Mouse (Mus musculus): Measurements from ENCODE around the gene Adipoq. TPM values are rescaled to one million over a fixed set of nuclear protein-coding genes. Genes with fewer than 3 reads are reported as not detected.
"Not testable (repeated sequence)": the region's sequence is repeated elsewhere in the genome, so short reads cannot be mapped to it uniquely, and the experiment has no call there.

Gene Adipoq
- total RNA-seq (2021): not detected

DNA sequence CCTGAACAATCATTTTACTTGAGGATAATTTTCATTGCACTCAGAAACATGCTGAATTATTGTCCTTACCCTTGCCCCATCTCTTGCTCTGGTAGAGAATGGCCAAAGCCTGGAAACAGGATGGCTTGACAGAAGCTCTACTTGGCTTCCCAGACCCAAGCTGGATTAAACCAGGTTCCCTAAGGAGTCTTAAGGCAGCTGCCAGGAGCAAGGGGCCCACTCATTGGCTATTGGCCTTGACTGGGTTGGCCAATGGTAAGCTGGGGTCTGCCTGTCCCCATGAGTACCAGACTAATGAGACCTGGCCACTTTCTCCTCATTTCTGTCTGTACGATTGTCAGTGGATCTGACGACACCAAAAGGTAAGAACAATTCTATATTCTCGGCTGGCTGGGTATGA is at the start of gene Adipoq:
Gene Adipoq (plus strand): TSS at position 257 of the 400 bp plus-strand sequence.
- intact Hi-C loops (cut with DNase I): no loop called here
- no peak for DNase-seq (ENCODE audit: extremely low spot score in 1 of 2, low spot score in 2 of 2)

DNA sequence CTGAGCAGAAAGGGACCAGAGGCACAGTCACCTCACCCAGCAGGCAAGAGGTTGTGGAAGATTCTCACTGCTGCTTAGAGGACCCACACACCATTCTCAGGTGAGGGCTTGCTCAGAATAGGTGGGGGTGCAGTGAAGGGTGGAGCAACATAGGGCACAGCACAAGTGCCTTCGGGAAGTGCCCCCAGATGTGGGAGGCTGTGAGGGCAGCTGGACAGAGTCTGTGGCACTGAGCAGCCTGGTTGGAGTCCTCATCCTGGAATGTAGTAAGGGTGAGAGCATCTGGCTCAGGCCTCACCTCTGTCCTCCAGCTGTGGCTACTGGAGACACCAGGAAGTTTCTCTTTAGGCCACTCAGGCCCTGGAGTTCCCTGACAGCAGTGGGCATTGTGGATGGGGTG is 49.5 kb upstream of the Adipoq start:
- intact Hi-C loops (cut with DNase I); DNase-seq (ENCODE audit: extremely low spot score in 1 of 2, low spot score in 2 of 2): not testable (repeated sequence)

DNA sequence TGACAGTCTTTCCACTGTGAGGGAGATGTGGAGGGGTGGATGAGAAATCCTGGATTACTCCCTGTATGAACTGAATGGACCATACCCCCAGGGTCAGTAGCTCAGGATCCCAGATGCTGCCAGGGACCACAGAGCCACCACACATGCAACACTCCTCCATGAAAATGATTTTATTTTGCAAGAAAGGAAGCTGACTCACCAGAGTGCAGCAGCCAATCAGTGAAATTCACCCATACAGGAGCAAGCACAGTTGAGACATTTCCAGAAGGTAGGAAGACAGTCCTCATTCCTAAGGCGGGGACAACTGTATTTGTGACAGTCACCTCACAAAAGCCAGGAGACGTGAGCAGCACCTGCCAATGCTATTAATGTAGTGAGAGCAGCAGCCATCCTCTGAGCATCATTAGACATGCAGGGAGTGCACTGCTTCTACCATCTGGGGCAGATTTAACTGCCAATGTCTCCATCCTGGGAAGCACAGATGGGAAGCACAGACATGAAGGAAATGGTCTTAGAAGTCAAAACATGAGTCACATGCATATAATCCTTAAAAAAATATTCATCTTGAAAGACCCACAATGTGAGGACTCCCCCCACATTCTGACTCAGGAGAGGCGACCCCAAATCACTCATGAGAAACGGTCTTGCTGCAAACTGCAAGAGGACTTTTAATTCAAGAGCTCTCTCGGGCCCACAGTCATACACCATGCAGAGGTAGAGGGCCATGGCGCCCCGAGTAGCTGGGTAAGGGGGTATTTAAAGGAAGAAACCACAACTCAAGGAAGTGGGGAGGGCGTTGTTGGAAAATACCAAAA is 48.8 kb upstream of the Adipoq start:
- peak in 1 of 2 experiments; percentile 36 for DNase-seq (ENCODE audit: extremely low spot score in 1 of 2, low spot score in 2 of 2)
- intact Hi-C loops (cut with DNase I): not testable (repeated sequence)

DNA sequence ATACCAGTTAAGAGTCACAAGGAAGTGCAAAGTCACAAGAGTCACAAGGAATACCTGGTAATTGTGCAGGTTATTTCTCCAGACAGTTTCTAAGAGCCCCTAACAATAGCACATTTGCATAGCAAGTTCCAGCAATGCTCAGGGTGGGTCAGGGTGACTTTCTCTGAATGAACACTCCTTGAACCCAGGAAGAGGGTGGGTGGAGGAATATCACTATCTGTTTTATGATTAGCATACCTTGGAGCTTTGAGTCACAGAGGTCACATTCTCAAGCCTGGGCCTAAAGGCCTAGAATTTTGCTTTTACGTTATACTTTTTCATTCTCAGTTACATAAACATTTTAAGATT is 48.3 kb upstream of the Adipoq start:
- intact Hi-C loops (cut with DNase I); DNase-seq (ENCODE audit: extremely low spot score in 1 of 2, low spot score in 2 of 2): not testable (repeated sequence)

DNA sequence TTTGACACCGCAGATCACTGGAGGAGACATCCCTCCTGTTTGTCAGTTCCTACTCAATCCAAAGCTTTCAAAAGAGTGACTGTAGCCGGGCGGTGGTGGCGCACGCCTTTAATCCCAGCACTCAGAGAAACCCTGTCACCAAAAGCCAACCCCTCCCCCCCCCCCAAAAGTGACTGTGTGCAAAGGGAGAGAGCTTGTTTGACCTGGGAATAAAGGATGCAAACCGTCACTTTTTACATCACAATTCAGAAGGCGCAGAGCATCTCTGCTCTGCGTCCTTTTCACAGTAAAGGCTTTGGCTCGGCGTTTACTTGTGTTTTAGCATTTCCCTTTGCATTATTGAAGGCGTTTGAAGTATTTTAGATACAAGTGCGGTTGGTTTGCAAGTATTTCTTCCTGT is 46.7 kb upstream of the Adipoq start:
- DNase-seq (ENCODE audit: extremely low spot score in 1 of 2, low spot score in 2 of 2): no peak
- intact Hi-C loops (cut with DNase I): no loop called here

DNA sequence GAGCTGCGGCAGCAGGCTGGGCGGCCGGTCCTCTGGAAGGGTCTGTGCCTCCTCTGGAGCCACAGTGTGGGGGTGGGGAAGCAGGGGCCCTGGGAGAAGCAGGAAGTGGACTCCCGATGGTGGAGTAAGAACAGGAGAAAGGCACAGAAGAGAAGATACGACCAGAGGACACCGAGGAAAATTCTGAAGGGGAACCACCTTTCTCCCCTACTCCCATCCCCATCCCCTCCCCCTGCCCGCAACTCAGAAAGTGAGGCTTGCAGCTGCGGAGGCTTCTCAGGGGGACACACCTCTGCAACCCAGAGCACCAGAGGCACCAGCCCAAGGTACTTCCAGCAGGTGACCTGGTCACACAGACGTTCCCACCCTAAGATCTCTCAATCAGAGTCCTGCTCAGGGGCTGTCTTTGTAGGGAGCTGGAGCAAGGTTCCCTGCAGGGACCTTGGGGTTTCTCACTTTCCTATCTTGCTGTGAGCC is 46.2 kb upstream of the Adipoq start:
- intact Hi-C loops (cut with DNase I): no loop called here
- DNase-seq (ENCODE audit: extremely low spot score in 1 of 2, low spot score in 2 of 2): peak in 1 of 2 experiments; percentile 73

DNA sequence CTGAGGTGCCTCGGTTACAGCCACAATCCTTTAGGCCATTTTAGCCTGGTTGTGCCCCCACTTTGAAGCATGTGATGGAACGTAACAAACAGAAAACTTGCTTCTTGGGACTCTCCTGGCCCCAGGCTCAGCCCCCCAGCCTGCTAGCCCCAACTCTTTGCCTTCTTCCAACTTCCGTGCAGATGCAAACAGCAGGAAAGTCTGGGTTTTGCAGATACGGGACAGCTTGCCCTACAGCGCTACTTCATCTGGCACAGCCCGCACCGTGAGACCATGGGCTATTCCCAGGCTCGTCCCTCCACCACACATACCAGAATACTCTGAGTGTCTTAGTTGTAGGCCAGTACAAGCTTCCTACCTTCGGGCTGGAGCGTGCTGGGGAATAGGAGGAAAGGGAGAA is 45.7 kb upstream of the Adipoq start:
- intact Hi-C loops (cut with DNase I): no loop called here
- no peak for DNase-seq (ENCODE audit: extremely low spot score in 1 of 2, low spot score in 2 of 2)

DNA sequence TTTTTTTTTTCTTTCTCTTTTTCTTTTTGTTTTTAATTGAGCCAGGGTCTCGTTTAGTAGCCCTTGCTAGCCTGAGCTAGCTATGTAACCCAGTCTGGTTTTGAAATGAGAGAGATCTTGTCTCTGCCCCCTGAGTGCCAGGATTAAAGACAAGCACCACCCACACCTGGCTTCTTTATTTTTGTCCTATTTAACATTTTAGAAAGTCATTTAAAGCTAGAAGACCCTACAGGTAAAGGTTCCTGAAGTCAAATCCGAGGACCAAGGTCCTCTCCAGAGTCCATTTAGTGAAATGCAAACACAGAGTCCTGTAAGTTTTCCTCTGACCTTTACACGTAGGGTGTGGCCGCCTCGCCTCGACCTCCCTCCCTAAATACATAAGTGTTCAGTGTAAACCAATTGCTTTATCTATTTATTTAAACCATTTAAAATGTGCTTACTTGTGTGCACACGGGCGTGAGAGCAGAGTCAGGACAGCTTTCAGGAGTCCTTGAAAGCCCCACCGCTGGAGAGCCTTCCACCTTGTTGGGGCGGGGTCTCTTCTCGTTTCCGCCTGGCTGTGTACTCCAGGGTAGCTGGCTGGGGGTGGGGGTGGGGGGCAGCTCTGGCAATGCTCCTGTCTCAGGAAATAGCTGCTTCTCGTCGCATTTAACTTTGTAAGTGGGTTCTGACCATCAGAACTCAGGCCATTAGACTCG is 43.8 kb upstream of the Adipoq start:
- intact Hi-C loops (cut with DNase I): no loop called here
- no peak for DNase-seq (ENCODE audit: extremely low spot score in 1 of 2, low spot score in 2 of 2)

DNA sequence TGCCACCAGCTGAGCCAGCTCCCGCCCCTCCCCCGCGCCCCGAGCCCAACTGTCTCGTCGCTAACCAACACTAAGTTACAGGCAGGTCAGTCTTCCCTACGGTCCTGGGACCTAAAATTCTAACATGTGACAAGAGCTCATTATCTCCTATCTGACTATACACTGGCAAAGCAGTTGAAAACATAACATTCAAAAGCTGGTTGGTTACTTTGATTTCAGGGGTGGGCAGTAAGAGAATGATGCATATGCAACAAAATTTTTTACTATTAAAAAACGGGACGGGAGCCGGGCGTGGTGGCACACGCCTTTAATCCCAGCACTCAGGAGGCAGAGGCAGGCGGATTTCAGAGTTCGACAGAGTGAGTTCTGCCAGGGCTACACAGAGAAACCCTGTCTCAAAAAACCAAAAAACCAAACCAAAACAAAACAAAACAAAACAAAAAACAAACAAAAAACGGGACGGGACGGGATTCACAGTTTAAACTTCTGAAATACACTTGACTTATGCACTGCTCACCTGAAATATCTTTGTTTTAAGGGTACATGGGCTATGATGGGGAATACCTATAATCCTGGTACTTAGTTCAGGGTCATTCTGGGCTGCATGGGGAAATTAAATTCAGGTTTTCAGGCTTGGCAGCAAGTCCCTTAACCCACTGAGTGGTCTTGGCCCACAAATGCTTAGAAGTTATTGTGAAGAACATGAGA is 43.1 kb upstream of the Adipoq start:
- intact Hi-C loops (cut with DNase I): no loop called here

DNA sequence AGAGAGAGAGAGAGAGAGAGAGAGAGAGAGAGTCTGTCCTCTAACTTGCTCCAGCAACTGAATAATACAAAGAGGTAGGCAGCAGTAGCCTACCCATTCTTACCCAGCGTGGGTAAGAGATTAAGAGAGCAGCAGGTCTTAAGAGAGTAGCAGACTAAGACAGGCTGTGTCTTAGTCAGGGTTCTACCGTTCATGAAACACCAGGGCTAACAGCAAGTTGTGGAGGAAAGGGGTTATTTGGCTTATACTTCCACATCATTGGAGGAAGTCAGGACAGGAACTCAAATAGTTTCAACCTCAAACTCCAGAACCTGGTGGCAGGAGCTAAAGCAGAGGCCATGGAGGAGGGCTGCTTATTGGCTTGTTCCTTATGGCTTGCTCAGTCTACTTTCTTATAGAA is 42.5 kb upstream of the Adipoq start:
- DNase-seq (ENCODE audit: extremely low spot score in 1 of 2, low spot score in 2 of 2): no peak
- intact Hi-C loops (cut with DNase I): no loop called here

More for the DNA sequence above, 43.1 kb upstream of the Adipoq start:
- DNase-seq (ENCODE audit: extremely low spot score in 1 of 2, low spot score in 2 of 2): no peak

DNA sequence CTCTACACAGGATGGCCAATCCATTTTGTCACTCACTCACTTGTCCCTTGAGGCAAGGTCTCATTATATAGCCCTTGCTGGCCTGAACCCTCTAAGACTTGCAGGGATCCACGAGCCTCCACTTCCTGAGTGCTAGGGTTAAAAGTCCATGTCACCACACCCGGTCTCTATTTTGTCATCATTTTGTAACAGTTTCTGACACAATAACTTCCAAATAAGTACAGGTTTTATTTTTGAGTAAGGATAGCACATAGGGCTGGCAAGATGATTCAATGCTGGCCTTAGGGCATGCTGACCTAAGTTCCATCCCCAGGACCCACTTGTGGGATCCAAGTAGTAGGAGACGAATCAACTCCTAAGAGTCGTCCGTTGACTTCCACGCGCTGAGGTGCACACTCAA is 40.2 kb upstream of the Adipoq start:
- intact Hi-C loops (cut with DNase I): loop anchor here (5.0 kb wide), 1 partner anchor 249 kb away; the partner anchor contains the start of genes Dnajb11 and Tbccd1
- DNase-seq (ENCODE audit: extremely low spot score in 1 of 2, low spot score in 2 of 2): no peak

DNA sequence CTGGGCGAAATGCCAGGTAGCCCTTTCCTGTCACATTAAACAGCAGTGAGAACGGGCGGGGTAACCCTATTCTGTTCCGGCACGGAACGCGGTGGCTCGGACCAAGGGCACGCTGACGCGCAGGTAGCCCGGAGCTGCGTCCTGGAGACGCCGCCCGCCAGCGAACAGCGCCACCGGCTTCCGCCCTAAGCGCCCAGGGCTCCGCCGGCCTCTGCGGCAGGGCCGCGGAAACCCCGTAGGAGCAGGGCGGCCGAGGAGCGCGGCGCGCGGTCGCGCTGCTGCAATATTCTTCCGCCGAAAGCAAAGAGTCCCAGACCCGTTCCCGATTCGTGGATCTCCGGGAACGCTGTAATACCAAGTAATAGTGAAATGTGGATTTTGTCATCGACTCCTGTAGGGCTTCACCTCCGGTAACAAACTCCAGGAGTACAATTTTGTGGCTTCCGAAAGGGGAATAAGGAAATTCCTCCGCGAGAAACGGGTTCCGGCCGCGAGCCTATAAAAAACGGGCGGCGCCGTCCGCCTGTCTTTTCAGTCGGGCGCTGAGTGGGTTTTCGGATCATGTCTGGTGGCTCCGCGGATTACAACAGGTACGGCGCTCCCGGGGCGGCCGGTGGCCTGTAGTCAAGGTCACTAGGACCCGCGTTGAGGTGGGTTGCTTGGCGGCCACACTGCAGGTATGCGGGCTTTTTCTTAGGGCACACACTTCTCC is 38.9 kb upstream of the Adipoq start, which contains the start of gene Eif4a2:
Gene Eif4a2 (plus strand): TSS at position 214 of the 712 bp plus-strand sequence.
- intact Hi-C loops (cut with DNase I): loop anchor here (5.0 kb wide), 1 partner anchor 250 kb away; the partner anchor contains the start of genes Dnajb11 and Tbccd1
- DNase-seq (ENCODE audit: extremely low spot score in 1 of 2, low spot score in 2 of 2): peak; percentile 87 to 96

DNA sequence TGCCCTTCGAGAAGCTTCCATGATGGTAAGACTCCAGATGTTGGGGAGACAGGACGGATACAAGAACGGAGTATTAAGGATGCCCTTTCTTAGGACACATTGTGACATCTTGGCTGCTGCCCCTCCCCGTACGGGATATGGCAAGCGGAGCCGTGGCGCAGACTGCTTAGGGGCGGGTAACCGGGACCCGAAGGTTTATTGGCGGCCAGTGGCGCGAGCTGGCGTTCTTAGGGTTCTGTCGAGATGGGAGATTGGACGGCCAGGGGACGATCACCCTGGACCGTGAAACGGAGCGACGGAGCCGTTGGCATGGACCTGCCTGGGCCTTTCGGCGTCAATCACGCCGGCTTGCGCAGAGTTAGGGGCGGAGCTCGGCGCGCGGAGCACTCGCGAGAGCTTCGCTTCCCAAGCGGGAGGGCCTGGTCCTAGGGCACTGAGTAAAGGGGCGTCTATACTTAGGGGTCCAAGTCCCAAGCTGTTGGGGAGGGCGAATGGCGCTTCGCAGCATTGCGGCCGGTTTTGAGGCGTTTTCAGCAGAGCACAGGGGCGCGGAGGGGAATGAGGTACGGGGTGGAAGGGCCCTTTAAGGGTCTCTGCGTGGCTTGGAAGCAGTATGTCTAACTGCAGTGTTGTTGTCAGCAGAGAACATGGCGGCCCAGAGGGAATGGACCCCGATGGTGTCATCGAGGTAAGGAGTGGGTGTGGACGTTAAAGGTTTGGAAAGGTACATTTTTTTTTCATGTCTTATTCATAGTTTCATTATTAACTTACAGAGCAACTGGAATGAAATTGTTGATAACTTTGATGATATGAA is 38.2 kb upstream of the Adipoq start:
- intact Hi-C loops (cut with DNase I): loop anchor here (5.0 kb wide), 1 partner anchor 251 kb away; the partner anchor contains the start of genes Dnajb11 and Tbccd1
- DNase-seq (ENCODE audit: extremely low spot score in 1 of 2, low spot score in 2 of 2): peak; percentile 75 to 93

DNA sequence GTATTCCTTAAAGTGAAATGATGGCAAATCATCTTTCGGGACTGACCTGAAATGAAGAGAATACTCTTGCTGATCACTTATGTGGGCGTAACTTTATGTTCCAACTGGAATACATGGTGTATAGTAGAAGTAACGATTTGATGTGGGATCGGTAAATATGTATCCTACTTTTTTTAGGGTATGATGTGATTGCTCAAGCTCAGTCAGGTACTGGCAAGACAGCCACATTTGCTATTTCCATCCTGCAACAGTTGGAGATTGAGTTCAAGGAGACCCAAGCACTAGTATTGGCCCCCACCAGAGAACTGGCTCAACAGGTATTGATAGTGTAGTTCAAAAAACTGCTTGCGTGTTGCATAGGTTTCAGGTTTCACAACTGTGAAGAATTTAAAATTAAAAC is 37.4 kb upstream of the Adipoq start:
- no peak for DNase-seq (ENCODE audit: extremely low spot score in 1 of 2, low spot score in 2 of 2)
- intact Hi-C loops (cut with DNase I): loop anchor here (5.0 kb wide), 1 partner anchor 252 kb away; the partner anchor contains the start of genes Dnajb11 and Tbccd1

DNA sequence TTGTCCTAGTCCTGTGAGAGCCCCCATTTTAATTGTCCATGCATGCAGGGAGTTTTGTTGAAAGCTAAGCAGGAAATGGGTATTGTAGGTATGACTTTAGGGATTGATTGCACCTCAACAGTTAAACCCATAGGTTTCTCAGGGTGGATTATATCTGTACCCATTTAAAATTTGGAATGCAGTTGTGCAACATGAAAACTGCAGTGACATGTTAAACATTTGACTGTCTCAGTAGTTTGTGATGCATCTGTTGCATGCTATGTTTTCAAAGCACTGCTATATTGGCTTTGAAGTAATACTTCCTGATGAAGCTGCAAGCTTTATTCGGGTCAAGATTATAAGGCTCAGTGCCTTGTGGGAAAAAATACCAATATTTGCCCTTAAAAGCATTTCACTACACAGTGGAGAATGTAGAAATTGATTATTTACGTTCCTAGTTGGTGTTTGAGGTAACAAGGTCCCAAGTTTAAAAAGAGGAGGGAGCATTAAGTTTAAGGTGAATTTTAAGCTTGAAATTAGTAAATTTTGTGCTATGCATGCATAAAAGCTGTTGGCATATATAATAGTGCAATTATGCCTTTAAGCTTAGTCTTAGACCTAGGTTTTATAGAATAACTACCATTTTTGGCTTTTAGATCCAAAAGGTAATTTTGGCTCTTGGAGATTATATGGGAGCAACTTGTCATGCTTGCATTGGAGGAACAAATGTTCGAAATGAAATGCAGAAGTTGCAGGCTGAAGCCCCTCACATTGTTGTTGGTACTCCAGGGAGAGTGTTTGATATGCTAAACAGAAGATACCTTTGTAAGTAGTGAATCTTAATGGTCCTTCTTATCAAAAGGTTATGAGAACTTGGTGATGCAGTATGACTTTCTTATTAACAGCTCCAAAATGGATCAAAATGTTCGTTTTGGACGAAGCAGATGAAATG is 36.7 kb upstream of the Adipoq start:
- intact Hi-C loops (cut with DNase I): loop anchor here (5.0 to 10.0 kb wide), 2 partner anchors 252 to 865 kb away; partner anchors contain the start of genes Dnajb11 and Tbccd1
- no peak for DNase-seq (ENCODE audit: extremely low spot score in 1 of 2, low spot score in 2 of 2)

DNA sequence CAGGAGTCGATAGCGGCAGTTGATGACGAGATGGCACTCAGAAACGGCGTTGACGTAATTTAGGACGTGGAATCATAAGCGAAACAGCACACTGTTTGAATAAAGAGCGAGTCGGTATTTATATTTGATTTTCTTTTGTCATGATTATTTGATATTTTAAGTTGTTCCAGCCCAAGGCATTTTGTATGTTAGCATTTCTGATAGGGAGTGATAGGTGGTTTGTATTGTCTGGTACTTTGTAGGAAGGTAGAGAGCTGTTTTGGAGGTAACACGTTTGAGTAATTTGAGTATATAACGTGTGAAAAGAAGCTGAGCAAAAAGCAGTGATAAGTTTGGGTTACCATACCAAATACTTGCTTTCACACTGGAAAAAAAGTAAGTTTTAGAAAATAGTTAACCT is 34.0 kb upstream of the Adipoq start:
- intact Hi-C loops (cut with DNase I): loop anchor here (10.0 kb wide), 1 partner anchor 868 kb away; no protein-coding TSS in a partner anchor
- no peak for DNase-seq (ENCODE audit: extremely low spot score in 1 of 2, low spot score in 2 of 2)

Measured in left cerebral cortex, postnatal 10 days (tissue).